Mouse (Mus musculus) CD8-positive naive resting alpha-beta T cell, adult 57 days (primary cell): Measurements from ENCODE around the gene Gm45717. TPM values are rescaled to one million over a fixed set of nuclear protein-coding genes. Genes with fewer than 3 reads are reported as not detected.

Source experiments
- total RNA-seq: library from RNA; stranded (reverse); gene quantifications from one replicate; pipeline ENCODE4 v1.2.4, GENCODE M21; 2023

Gene Gm45717
- total RNA-seq = not detected

DNA sequence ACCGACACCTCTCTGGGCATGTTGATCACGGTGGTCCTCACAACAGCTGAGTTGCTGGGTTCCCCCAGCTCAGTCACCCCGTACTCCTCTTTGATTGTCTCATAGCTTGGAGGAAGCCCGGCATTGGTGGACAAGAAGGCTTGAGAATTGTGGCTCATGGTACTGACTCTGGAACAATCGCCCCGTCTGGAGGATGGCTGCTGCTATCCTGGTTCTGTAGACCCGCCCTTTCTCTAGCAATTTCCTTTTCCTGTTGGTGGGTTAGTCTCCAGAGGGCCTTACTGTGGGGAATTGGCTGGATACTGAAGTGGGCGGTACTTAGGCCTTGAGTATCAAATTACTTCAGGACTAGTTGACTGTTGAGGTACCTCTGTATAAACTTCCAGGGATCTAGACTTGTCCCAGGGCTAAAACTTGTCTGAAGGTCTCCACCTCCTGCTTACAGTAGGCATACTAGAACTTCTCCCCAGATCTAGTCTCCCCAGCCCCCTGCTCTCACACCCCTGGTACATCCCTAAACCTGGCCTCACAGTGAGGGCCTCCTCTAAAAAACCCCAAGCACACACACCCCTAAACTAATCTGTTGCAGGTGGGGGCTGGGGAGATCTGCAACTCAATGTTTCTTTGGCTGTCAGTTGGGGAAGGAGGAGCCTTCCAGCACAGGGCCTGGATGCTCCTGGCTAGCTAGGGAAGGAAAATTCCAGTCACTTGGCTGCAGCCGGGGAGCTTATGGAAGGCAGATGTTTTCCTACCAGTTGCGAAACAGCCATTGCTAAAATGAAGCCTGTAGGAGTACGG is at the start of gene Gm45717, which contains the start of gene Ifitm2:
Gene Gm45717 (minus strand): TSS at position 180 of the 798 bp plus-strand sequence.
Gene Ifitm2 (minus strand): TSS at position 230 of the 798 bp plus-strand sequence.

DNA sequence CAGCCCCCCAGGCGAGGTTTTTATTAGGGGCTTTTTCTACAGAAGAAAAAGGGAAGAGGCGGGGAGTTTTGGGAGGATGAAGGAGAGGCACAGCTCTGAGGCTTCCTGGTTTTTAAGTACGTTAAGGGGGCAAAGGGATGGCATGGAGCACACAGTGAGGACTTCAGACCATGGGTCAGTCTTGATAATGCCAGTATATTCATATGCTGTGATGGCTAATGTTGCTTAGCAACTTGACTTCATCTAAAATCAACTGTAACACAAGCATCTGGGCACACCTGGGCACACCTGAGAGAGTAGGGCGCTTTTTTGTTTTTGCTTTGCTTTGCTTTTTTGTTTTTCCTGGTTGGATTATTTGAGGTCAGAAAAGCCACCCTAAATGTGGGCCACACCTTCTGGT is 11.2 kb upstream of the Gm45717 start, which contains the start of gene Ifitm1:
Gene Ifitm1 (plus strand): TSS at position 301 of the 400 bp plus-strand sequence.

DNA sequence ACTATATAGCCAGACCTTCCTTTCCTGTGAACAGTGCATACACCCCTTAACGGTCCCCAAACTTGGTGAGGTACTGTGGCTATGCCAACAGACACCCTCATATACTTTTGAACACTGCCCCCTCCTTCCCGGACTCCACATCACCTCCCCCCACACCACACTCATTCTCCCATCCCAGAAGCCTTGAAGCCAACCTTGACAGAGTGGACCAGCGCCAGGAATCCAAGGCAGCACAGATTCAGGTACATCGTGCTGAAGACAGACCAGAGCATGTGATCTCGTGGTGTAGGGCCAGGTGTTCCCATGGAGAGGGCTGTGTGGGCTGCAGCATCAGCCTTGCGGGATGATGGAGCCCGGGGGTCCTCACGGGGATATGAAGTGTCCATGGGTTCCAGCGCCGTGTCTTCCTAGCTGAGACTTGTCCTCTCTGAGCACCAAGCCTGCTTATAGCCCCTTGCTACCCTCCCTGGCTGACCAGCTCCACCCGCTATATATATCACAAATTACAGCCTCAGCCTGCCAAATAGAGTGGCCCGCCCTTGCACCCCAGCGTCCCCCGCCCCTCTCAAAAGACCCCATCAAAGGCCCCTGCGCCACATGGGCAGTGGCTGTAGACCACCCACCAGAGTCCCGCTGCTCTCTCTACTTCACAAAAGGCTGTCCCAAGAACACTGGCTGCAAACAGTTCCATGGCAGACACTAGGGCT is 5.8 kb downstream of the Gm45717 start, which contains the start of gene Ifitm5:
Gene Ifitm5 (minus strand): TSS at position 468 of the 707 bp plus-strand sequence.

DNA sequence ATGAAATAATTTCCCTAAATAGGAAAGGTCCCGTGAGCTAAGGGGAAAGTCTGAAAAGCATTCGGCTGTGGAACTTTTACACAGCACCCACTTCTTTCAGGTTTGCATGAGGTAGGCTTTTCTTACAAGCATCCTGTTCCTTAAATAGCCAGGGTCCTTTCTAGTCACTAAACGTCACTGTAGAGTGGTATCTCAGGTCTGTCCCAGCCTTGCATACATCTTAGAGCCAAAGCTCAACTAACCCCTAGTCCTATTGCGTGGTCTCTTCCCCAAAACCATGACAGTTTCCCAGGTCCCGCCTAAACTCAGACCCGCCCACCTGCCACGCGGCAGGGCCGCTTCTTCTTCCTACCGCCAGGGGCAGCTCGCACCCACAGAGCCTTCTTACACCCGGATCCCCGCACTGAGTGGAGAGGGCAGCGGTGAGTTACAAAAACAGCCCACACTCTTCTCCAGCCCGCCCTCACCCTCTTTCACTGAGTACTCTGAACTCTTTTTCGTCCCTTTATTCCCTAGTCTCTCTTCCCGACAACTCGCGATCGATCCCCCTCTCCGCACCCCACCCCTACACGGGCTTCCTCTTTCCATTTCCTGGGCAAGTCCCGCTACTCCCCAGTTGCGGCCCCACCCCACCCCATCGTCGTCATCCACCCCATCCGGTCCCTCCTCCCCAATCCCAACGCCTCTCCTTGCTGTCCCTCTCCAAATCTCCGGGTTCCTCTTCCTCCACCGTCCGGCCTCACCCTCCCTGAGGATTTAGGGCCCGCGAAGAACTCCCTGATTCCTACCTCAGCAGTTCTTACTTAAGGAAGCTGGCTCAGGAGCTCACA is 14.3 kb downstream of the Gm45717 start, which contains the start of gene Pgghg:
Gene Pgghg (plus strand): TSS at position 170 of the 830 bp plus-strand sequence.

DNA sequence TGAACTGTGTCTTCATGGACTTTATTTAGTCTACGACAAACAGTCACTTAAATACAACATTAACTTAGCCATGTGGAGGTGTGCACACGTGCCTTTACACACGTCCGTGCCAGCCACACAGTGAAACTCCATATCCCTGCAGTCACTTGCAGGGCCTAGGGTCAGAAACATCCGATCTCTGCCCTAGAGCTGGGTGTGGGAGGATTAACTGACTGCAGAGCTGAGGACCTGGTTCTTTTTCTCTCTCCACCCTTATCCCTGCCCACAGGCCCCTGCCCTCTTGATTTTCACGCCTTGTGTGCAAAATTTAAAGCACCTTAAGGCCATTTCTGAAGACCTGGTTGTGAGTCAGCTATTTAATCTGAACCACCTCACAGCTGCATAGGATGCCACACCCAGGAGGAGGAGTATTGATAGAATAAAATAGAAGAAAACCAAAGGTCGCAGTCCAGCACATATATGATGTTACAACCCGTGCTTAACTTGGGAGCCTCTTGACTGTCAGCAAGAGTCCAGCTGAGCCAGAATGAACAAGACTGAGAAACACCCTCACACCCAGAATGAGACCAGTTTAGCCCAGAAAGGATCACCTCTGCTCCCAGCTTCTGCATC is 35.2 kb downstream of the Gm45717 start, which contains the start of gene Nlrp6:
Gene Nlrp6 (plus strand): TSS at position 485 of the 612 bp plus-strand sequence.

DNA sequence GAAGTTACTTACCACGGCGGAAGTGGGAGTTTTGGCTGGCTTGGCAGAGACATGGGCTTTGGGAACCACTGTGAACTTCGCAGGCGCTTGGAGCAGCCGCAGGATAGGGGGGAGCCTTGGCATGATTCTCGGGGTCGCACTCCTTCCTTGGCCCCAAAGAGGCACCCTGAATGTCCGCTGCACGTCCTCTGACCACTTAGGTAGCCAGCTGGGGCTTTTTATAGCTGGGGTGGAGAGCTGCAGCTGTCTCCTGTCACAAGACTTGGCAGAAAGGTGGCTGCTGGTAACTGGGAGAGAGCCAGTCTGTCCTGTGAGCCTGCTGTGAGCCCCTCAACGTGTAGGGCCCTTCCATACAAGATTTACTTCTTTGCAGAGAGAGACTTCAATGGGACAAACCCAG is 55.5 kb downstream of the Gm45717 start, which contains the start of gene Cox8b:
Gene Cox8b (minus strand): TSS at position 227 of the 400 bp plus-strand sequence.

Other genes with a start within 250 kb of the Gm45717 start
- not detected for gene Cyp2e1, start 192.2 kb downstream of the Gm45717 start, total RNA-seq
- not detected for gene Syce1, start 168.1 kb downstream of the Gm45717 start, total RNA-seq
- gene Zfp941, start 133.8 kb downstream of the Gm45717 start, total RNA-seq = not detected
- gene Urah, start 120.9 kb downstream of the Gm45717 start, total RNA-seq = not detected
- gene Scgb1c1, start 110.4 kb downstream of the Gm45717 start, total RNA-seq = not detected
- not detected for gene Odf3, start 108.1 kb downstream of the Gm45717 start, total RNA-seq
- not detected for gene Gm45785, start 99.6 kb downstream of the Gm45717 start, total RNA-seq
- 108 TPM for gene Ric8a, start 99.0 kb downstream of the Gm45717 start, total RNA-seq
- 31.9 TPM for gene Bet1l, start 98.4 kb downstream of the Gm45717 start, total RNA-seq
- gene Psmd13, start 74.0 kb downstream of the Gm45717 start, total RNA-seq = 77.9 TPM
- 8.5 TPM for gene Sirt3, start 73.6 kb downstream of the Gm45717 start, total RNA-seq
- gene Cox8b, start 55.5 kb downstream of the Gm45717 start, total RNA-seq = not detected
- gene Nlrp6, start 35.0 kb downstream of the Gm45717 start, total RNA-seq = not detected
- gene Pgghg, start 14.5 kb downstream of the Gm45717 start, total RNA-seq = 10.4 TPM
- gene Ifitm5, start 5.6 kb downstream of the Gm45717 start, total RNA-seq = not detected
- gene Ifitm2, start 50 bp upstream of the Gm45717 start, total RNA-seq = 16.1 TPM
- gene Ifitm1, start 11.3 kb upstream of the Gm45717 start, total RNA-seq = not detected
- gene Ifitm3, start 54.8 kb upstream of the Gm45717 start, total RNA-seq = 5.0 TPM
- gene Ifitm6, start 62.0 kb upstream of the Gm45717 start, total RNA-seq = 2.3 TPM
- not detected for gene Gm17387, start 73.2 kb upstream of the Gm45717 start, total RNA-seq
- 1.3 TPM for gene B4galnt4, start 105.2 kb upstream of the Gm45717 start, total RNA-seq
- 37.8 TPM for gene Pkp3, start 122.3 kb upstream of the Gm45717 start, total RNA-seq
- gene Sigirr, start 144.6 kb upstream of the Gm45717 start, total RNA-seq = 71.6 TPM
- gene Ano9, start 161.9 kb upstream of the Gm45717 start, total RNA-seq = not detected
- 7.1 TPM for gene Ptdss2, start 166.4 kb upstream of the Gm45717 start, total RNA-seq
- gene Rnh1, start 216.9 kb upstream of the Gm45717 start, total RNA-seq = 37.7 TPM
- gene Hras, start 238.1 kb upstream of the Gm45717 start, total RNA-seq = 33.2 TPM
- 4.7 TPM for gene Lrrc56, start 238.2 kb upstream of the Gm45717 start, total RNA-seq